Mouse (Mus musculus): Measurements from ENCODE around the gene Grik3. TPM values are rescaled to one million over a fixed set of nuclear protein-coding genes. Genes with fewer than 3 reads are reported as not detected.

The Grik3 gene
- total and polyA plus RNA-seq, 3 experiments, result 0.30 to 0.37 (median 0.35) TPM

- DNase-seq, result no peak
These were observed 150.6 kb downstream of the Grik3 start for GRCm38 (mm10) chr4:125640921-125641663.

GRCm38 (mm10) chr4:125644581-125645568 is 154.4 kb downstream of the Grik3 start:
- no peak for DNase-seq

GRCm38 (mm10) chr4:125651676-125652246 is 161.3 kb downstream of the Grik3 start:
- DNase-seq, result peak; percentile 13

- no peak for DNase-seq
These were observed 165.5 kb downstream of the Grik3 start for GRCm38 (mm10) chr4:125656031-125656430.

- DNase-seq, result no peak
These were observed 167.9 kb downstream of the Grik3 start for GRCm38 (mm10) chr4:125658376-125658775.

GRCm38 (mm10) chr4:125661982-125662381 is 171.5 kb downstream of the Grik3 start:
- DNase-seq, result no peak

GRCm38 (mm10) chr4:125663262-125663661 is 172.8 kb downstream of the Grik3 start:
- no peak for DNase-seq

GRCm38 (mm10) chr4:125665955-125666354 is 175.5 kb downstream of the Grik3 start:
- DNase-seq, result no peak

GRCm38 (mm10) chr4:125682007-125682406 is 191.5 kb downstream of the Grik3 start:
- DNase-seq, result no peak

GRCm38 (mm10) chr4:125687078-125687477 is 196.6 kb downstream of the Grik3 start:
- no peak for DNase-seq

- DNase-seq, result no peak
These were observed 204.9 kb downstream of the Grik3 start for GRCm38 (mm10) chr4:125695431-125695830.

- DNase-seq, result no peak
These were observed 205.9 kb downstream of the Grik3 start for GRCm38 (mm10) chr4:125696182-125696939.

GRCm38 (mm10) chr4:125697626-125698025 is 207.1 kb downstream of the Grik3 start:
- DNase-seq, result no peak

GRCm38 (mm10) chr4:125699056-125699455 is 208.6 kb downstream of the Grik3 start:
- no peak for DNase-seq

- peak; percentile 13 for DNase-seq
These were observed 209.8 kb downstream of the Grik3 start for GRCm38 (mm10) chr4:125700331-125700730.

GRCm38 (mm10) chr4:125702607-125703309 is 212.3 kb downstream of the Grik3 start:
- DNase-seq, result peak; percentile 81

GRCm38 (mm10) chr4:125703310-125703690 is 212.8 kb downstream of the Grik3 start:
- DNase-seq, result peak; percentile 42

- DNase-seq, result no peak
These were observed 215.2 kb downstream of the Grik3 start for GRCm38 (mm10) chr4:125705746-125706145.

GRCm38 (mm10) chr4:125709716-125710115 is 219.2 kb downstream of the Grik3 start:
- no peak for DNase-seq

GRCm38 (mm10) chr4:125717881-125718280 is 227.4 kb downstream of the Grik3 start:
- DNase-seq, result no peak
